Mouse (Mus musculus): ENCODE results near the gene Tada3.

Gene Tada3

DNA sequence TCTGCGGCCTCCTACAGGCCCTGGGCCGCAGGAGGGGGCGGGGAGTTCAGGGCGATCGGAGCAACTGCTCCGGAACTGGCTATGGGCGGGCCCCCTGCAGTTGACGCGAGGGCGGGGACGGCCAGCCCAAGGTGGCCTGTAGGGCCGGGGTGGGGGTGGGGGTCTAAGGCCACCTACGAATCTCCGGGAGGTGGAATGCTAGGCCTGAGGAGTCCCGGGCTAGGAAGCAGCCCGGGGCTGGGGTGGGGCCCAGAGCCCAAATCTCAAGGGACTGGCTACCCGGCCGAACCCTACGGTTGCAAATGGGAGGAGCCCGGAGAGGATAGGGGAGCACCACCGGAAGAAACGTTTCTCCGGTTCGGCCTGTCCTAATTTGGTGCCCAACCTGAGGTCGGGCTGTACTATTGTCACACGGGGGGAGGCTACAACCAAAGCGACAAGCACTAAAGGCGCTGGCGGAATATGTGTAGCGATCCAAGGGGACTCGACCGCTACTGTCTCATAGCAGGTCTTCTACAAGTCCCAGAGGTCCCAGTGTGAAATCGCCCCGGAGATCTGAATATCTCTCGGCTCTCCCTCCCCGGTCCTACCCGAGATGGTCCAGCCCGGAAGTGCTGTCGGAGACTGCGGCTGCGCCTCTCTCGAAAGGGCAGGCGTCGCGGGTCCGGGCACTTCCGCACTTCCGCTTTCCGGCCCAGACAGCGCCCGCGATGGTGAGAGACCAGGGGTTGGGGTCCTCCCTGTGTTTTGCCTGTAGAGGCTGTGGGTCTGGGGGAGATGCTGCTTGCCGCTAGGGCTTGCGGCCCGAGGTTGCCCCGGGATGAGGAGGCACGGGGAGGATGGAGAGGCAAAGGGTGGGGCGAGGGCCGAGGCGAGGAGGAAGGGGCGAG, at the start of gene Tada3, which contains the start of gene Arpc4:
Gene Tada3, minus strand, starts transcription at position 388 of the 890 bp plus-strand sequence.
Gene Arpc4, plus strand, starts transcription at position 620 of the 890 bp plus-strand sequence.
- peak; percentile 98 for DNase-seq (ENCODE audit: low read depth)

GRCm38 (mm10) chr6:113427397-113427796, 49.7 kb upstream of the Tada3 start:
- peak; percentile 69 for DNase-seq (ENCODE audit: low read depth)

DNA sequence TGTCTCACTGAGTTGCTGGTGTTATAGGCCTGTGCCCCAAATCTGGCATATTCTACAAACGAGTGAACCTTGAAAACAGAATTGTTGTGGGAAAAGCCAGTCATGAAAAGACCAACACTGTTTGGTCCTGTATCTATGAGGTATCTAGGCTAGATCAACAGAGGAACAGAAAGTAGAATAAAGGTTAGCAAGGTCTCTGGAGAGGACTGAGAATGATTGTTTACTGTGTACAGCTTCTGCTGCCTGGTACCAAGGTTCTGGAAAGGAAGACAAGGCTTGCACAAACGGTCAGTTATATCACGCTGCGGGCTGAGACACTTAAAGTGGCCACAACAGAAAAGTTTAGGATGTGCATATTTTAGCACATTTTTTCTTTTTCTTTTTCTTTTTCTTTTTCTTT, 49.0 kb upstream of the Tada3 start:
- DNase-seq (ENCODE audit: low read depth) = no peak

- DNase-seq (ENCODE audit: low read depth) = no peak
Observed at GRCm38 (mm10) chr6:113424187-113424586, 46.5 kb upstream of the Tada3 start.

GRCm38 (mm10) chr6:113423000-113423399, 45.3 kb upstream of the Tada3 start:
- DNase-seq (ENCODE audit: low read depth) = no peak

- DNase-seq (ENCODE audit: low read depth) = peak; percentile 99
Observed at GRCm38 (mm10) chr6:113419199-113419587, 41.5 kb upstream of the Tada3 start, which contains the start of gene Rpusd3. TSS of gene Rpusd3 (minus strand) at chr6:113419340.

DNA sequence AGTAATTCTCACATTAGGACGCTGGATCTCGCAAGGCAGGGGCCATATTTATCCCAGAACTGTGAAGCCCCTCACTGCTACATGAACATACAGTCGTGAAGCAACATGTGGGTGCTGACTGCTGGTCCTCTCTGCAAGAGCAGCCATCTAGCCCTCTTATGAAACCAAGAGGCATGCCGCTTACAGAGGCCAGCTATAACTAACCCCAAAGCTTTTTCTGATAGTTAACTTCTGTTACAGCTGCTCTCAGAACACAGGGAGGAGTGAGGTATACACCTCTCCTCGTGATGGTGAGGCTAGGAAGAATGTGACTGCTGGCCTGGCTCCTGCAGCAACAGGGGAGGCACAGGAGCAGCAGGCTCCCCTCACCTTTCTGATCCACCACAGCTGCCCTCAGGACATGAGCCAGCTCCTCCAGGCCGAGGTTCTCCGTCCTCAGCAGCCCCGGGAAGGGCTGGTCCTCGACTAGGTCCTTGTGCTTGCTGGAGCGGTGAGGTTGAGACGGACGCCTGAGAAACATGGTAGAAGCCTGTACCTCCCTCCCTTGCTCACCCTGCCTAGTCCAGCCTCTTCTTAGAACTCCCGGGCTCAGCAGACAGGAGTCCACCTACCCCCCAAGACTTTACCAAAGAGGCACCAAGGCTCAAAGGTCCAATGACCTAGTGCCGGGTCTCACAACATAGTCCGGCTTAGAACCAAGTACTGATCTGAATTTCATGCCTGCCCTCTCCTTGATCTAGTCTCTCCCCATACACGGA, 40.9 kb upstream of the Tada3 start:
- DNase-seq (ENCODE audit: low read depth) = no peak

DNA sequence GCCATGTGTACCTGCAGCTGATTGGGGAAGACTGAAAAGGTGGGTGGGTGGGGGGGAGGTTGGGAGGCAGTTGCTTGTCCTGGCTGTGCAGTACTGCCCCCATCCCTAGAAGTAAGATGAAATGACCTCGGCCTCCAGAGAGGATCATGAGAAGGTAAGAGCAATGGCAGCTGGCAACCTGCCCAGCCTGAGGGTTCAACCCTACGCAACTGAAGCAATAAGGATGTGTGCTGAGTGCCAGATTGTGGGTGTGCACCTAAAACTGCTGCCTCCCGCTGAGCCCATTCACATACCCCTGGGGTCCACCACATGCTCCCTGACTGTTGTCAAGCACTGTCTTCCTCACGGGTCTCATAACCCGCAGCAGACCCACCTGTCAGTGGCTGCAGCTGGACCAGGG, 38.7 kb upstream of the Tada3 start:
- DNase-seq (ENCODE audit: low read depth) = no peak

DNA sequence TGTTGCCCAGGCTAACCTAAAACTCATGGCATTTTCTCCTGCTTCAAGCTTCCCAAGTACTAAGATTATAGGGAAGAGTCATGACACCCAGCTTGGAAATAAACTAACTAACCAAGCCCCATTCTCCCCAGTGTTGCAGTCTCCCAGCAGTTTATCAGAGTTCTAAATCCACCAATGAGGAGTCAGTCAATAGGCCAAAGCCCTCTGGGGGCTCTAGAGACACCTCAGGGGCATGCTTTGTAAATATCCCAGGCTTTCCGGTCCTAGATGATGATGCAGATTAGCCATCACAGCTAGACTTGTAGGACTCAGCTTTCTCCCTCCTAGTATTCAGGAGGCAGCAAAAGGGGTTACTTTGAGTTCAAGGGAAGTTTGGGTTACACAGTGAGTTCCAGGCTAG, 32.3 kb upstream of the Tada3 start:
- DNase-seq (ENCODE audit: low read depth) = no peak

- no peak for DNase-seq (ENCODE audit: low read depth)
Observed at GRCm38 (mm10) chr6:113406683-113407082, 29.0 kb upstream of the Tada3 start.

- DNase-seq (ENCODE audit: low read depth) = no peak
Observed at GRCm38 (mm10) chr6:113405483-113405882, 27.8 kb upstream of the Tada3 start.

DNA sequence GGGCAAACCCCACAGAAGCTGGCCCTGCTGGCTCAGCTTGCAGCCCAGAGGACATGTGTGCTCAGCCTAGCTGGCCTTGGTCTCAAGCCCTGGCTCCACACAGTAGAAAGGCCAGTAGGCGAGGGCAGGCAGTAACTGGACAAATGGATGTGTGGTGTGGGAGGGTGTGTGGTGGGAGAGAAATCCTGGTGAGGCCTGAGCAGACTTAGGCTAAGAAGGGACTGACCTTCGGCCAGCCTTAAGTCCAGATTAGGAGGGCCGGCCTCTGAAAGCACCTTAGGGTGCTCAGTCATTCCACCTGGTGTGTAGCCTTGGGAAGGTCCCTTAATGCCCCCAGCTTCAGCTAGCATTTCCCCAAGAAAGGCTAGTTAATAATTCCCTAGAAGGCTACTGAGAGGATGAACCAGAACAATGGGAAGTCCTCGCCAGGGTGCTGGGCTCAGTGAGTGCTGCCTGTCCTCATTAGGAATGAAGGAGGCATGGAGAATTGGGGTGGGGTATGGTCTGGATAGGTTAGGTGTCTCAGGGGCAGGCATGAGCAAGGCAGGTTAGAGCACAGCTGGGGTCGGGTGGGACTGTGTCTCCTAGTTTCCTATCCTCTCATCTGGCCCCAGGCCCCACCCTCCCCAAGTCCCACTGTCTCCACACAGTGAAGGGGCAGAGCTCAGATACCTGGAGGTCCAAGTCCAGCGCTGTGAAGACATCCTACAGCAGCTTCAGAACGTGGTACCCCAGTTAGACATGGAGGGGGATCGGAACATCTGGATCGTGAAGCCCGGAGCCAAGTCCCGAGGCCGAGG, 27.2 kb upstream of the Tada3 start:
- DNase-seq (ENCODE audit: low read depth) = no peak

GRCm38 (mm10) chr6:113402094-113402493, 24.4 kb upstream of the Tada3 start:
- DNase-seq (ENCODE audit: low read depth) = no peak

DNA sequence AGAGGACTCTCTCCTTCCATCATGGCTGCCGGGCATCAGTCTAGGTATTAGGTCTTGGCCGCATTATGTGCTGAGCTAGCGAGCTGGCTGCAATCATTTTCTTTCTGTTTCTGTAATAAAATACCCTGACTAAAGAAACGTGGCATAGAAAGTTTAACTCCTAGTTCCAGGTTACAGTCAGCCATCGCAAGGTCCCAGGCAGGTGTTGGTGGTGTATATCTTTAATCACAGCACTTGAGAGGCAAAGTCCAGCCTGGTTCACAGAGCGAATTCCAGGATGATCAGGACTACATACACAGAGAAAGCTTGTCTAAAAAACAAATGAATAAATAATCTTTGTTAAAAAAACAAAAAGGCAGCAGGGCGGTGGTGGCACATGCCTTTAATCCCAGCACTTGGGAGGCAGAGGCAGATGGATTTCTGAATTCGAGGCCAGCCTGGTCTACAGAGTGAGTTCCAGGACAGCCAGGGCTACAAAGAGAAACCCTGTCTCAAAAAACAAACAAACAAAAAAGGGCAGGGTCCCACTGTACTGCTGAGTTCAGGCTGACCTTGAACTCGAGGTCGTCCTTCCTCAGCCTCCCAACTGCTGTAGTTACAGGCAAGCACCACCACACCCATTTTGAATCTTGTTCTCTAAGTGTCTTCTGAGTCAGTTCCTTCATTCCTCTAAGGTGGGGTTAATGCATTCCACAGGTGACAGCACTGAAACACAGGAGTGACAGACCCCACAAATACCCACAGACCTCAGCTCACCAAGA, 18.8 kb upstream of the Tada3 start:
- DNase-seq (ENCODE audit: low read depth) = no peak

DNA sequence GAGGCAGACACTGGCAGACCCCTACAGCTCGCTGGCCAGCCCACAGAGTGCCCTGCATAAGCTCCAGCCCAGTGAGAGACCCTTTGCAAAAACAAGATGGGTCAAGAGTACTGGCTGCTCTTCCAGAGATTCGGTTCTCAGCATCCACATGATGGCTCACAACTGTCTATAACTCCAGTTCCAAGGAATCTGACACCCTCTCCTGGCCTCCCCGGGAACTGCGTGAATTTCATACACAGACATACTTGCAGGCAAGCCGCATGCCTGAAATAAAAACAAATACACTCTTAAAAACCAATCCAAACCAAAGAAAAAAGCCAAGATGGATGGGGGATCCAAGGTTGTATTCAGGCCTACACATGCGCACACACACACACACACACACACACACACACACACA, 17.8 kb upstream of the Tada3 start:
- no peak for DNase-seq (ENCODE audit: low read depth)

DNA sequence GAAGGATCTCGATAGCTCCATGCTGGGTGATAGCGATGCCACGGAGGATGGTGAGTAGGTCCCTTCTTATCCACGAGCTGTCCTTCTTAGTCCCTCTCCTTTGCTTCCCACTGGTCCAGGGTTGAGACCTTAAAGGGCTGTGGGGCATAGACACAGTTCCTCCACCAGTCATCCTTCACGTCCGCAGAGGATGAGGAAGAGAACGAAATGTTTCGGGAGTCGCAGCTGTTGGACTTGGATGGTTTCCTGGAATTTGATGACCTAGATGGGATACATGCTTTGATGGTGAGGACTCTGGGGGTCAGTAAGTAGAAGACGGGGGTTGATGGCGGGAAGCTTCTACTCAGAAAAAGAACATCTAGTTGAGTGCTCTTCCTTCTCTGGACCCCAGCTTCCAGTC, 17.1 kb upstream of the Tada3 start:
- DNase-seq (ENCODE audit: low read depth) = no peak

GRCm38 (mm10) chr6:113393951-113394350, 16.3 kb upstream of the Tada3 start:
- no peak for DNase-seq (ENCODE audit: low read depth)

DNA sequence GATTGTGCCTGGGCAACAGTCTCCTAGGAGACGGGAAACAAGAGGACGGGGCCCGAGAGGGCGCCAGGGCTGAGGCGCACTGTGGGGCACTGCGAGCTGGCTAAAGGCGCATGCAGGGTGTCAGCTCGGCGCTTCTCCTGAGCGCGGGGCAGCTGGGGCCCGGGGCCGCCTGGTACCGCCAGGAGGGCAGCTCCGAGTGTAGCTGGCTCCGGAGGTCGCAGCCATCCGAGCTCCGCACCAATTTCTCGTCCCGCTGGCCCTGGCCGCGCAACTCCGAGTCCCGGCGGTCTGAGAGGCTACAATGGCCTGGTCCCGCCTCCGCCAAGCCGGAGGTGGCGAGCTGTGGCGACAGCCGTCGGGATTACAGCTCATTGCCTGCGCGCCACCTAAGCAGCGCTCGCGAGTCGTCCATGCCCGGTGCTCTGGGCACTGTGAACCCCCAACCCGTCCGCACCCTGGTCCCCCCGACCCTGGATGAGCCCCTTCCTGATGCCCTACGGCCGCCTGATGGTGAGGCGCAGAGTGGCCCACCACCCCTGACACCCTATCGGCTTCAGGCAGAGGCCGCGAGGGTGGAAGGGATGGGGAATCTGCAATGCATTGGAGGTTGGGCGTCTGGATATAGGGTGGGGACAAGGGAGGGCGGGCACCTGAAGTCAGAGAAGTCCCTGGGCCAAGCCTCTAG, 14.8 kb upstream of the Tada3 start:
- no peak for DNase-seq (ENCODE audit: low read depth)

- DNase-seq (ENCODE audit: low read depth) = no peak
Observed at GRCm38 (mm10) chr6:113392015-113392386, 14.3 kb upstream of the Tada3 start.

GRCm38 (mm10) chr6:113390715-113391114, 13.0 kb upstream of the Tada3 start:
- no peak for DNase-seq (ENCODE audit: low read depth)

DNA sequence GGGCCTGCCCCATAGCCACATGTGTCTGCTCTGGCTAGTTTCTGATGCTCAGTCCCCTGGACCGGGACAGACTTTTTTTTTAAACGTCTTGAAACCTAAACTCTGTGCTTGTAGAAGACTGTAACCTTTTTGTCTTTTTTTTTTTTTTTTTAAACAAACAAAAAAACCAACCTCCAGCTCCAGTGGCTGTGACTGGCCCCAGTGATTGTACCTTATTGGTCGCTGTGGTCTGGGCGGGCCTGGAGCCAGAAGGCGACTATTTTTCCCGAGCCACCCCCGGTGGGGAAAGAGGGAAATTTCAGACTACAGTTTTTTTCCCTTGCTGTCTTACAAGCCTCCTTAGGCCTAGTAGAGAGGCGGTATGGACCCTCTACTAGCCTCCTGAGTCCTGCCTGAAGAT, 11.3 kb upstream of the Tada3 start, which contains the start of gene Ttll3:
Gene Ttll3, plus strand, starts transcription at position 301 of the 400 bp plus-strand sequence.
- no peak for DNase-seq (ENCODE audit: low read depth)

Data from naive thymus-derived CD4-positive, alpha-beta T cell, adult 2 months (primary cell).